Mouse (Mus musculus) lung, embryonic 16.5 days (tissue): ENCODE data around the gene Cd244a. TPM values are rescaled to one million over a fixed set of nuclear protein-coding genes. Genes with fewer than 3 reads are reported as not detected.
A peak's percentile ranks its signal among the peaks of the same experiment; 100 is the strongest.

Experiments used
- ATAC-seq: fragments of 200-750 bp; cut with Nextera tagmentation; 2 replicates; pipeline ENCODE4 v1.8.0; 2017; ENCODE audit warnings: low read depth, mild to moderate bottlenecking, moderate library complexity
- H3K27ac ChIP-seq: fragments of 300-500 bp; sonication (generic); 2 replicates; pipeline ENCODE4 v1.5.1; 2014; ENCODE audit warnings: mild to moderate bottlenecking, control low read depth, low read length
- H3K27me3 ChIP-seq: fragments of 300-500 bp; sonication (generic); 2 replicates; pipeline ENCODE4 v1.6.1; 2014; ENCODE audit warnings: low read depth, low read length, mixed read lengths; ENCODE audit not compliant: control insufficient read depth, insufficient read depth
- H3K36me3 ChIP-seq: fragments of 300-500 bp; sonication (generic); 2 replicates; pipeline ENCODE4 v1.6.1; 2014; ENCODE audit warnings: low read length; ENCODE audit not compliant: control insufficient read depth, insufficient read depth
- H3K4me1 ChIP-seq: fragments of 300-500 bp; sonication (generic); replicated peaks from 2 replicates; pipeline ENCODE4 v1.6.1; 2014; ENCODE audit warnings: low read length, mixed read lengths; ENCODE audit not compliant: control insufficient read depth, insufficient read depth
- H3K4me2 ChIP-seq: fragments of 300-500 bp; sonication (generic); 2 replicates; pipeline ENCODE4 v1.6.1; 2014; ENCODE audit warnings: low read depth, low read length, control low read depth
- H3K4me3 ChIP-seq: fragments of 300-500 bp; sonication (generic); 2 replicates; pipeline ENCODE4 v1.5.1; 2014; ENCODE audit warnings: mild to moderate bottlenecking, low read length, control low read depth
- H3K9ac ChIP-seq: fragments of 300-500 bp; sonication (generic); 2 replicates; pipeline ENCODE4 v1.6.1; 2014; ENCODE audit warnings: low read length, control low read depth
- H3K9me3 ChIP-seq: fragments of 300-500 bp; sonication (generic); 2 replicates; pipeline ENCODE4 v1.6.1; 2016; ENCODE audit warnings: low read length; ENCODE audit not compliant: control insufficient read depth
- WGBS: fragments of 180-500 bp; shearing (Covaris S2); extraction: QIAGEN DNeasy Blood & Tissue Kit; methylation state at CpG from one replicate; pipeline ENCODE4 v1.1.7; 2014; 5-methylcytosine and 5-hydroxymethylcytosine counted together
- polyA plus RNA-seq: library from polyadenylated mRNA; unstranded; fragments of >200 nt; fragmentation: Nextera tagmentation; extraction: Ambion mirVana; gene quantifications from 2 replicates; pipeline ENCODE4 v1.2.1, GENCODE M21; 2015

Gene Cd244a
- polyA plus RNA-seq, 1 experiment from 2014 or later, result 1.0 TPM

GRCm38 (mm10) chr1:171630912-171631311 lies 71.9 kb downstream of the Cd244a start:
- ATAC-seq, result 0 out of 2 replicates have a peak, but pooled peaks have one; percentile 17
- no peak overlapping the region for H3K9ac ChIP-seq
- 0 out of 2 replicates have a peak, but pooled peaks cover 2% of the 10 kb centered on the region for H3K4me1 ChIP-seq
- H3K9me3 ChIP-seq, result no peaks in the 10 kb centered on the region
- 69% methylated on average over 4 of the region's 4 CpGs for WGBS
- no peaks in the 10 kb centered on the region for H3K36me3 ChIP-seq
- H3K4me2 ChIP-seq, result no peak overlapping the region
- no peak overlapping the region for H3K27ac ChIP-seq
- H3K27me3 ChIP-seq, result no peaks in the 10 kb centered on the region
- no peak overlapping the region for H3K4me3 ChIP-seq

GRCm38 (mm10) chr1:171631447-171631846 lies 72.5 kb downstream of the Cd244a start:
- H3K4me2 ChIP-seq, result no peak overlapping the region
- no peaks in the 10 kb centered on the region for H3K36me3 ChIP-seq
- no peak overlapping the region for H3K9ac ChIP-seq
- no peaks in the 10 kb centered on the region for H3K27me3 ChIP-seq
- no peak overlapping the region for H3K4me3 ChIP-seq
- WGBS, result 46% methylated on average over 2 of the region's 2 CpGs
- 0 out of 2 replicates have a peak, but pooled peaks cover 2% of the 10 kb centered on the region for H3K4me1 ChIP-seq
- peak; percentile 54; the same call in 1 of the 2 replicates for ATAC-seq
- no peak overlapping the region for H3K27ac ChIP-seq
- H3K9me3 ChIP-seq, result no peaks in the 10 kb centered on the region

GRCm38 (mm10) chr1:171635696-171636095 lies 76.7 kb downstream of the Cd244a start:
- Histone ChIP-seq H3K4me2 (no peak overlapping the region), H3K9me3 (no peaks in the 10 kb centered on the region), H3K4me1 (0 out of 2 replicates have a peak, but pooled peaks cover 2% of the 10 kb centered on the region), H3K36me3 (no peaks in the 10 kb centered on the region), H3K4me3 (no peak overlapping the region), H3K27ac (no peak overlapping the region), H3K27me3 (no peaks in the 10 kb centered on the region), H3K9ac (no peak overlapping the region)
- ATAC-seq, result no peak
- 42% methylated on average over 6 of the region's 6 CpGs for WGBS

DNA sequence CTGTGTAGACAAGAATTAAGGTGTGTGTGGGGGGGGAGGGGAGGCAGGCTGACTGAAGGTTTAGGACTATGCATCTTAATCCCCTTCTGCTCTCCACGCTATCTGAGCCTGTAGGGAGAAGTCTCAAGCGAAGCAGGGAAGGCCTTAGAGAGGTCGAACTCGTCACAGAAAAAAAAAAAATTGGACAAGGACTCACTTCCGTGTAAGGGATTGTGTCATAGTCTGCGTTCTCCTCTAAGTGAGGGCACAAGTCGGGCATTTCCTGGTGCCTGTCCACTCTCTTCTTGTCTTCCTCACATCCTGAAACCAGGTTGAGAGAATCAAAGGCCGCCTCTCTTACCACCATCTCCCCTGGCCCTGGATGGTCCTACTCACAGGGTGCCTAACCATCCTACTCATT lies 78.1 kb downstream of the Cd244a start:
- no peaks in the 10 kb centered on the region for H3K36me3 ChIP-seq
- ATAC-seq, result no peak
- H3K4me1 ChIP-seq, result no peaks in the 10 kb centered on the region
- H3K27me3 ChIP-seq, result no peaks in the 10 kb centered on the region
- H3K4me3 ChIP-seq, result no peak overlapping the region
- H3K9me3 ChIP-seq, result no peaks in the 10 kb centered on the region
- no peak overlapping the region for H3K4me2 ChIP-seq
- H3K27ac ChIP-seq, result no peak overlapping the region
- H3K9ac ChIP-seq, result no peak overlapping the region
- 67% methylated on average over 8 of the region's 8 CpGs for whole genome bisulfite sequencing

DNA sequence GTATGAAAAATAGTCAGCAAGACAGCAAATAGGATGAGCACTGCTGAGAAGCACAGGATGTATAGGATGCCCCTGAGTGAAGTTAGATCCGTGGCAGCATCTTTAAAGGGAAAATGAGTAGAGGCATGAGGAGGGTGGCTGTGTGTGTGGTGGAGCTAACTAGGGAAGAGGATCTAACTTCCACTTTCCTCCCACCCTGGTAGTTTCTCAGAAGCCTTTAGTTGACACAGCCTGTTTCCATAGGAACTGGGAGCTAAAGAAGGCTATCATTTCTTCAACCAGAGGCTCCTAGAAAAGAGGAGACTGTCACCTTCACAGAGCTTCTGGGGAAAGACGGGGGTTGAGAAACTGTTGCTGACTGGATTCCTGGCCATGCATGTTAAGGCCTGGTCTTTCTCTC lies 79.7 kb downstream of the Cd244a start:
- H3K27ac ChIP-seq, result no peak overlapping the region
- no peaks in the 10 kb centered on the region for H3K36me3 ChIP-seq
- no peak for ATAC-seq
- no peaks in the 10 kb centered on the region for H3K9me3 ChIP-seq
- H3K27me3 ChIP-seq, result no peaks in the 10 kb centered on the region
- no peak overlapping the region for H3K9ac ChIP-seq
- no peak overlapping the region for H3K4me3 ChIP-seq
- no peak overlapping the region for H3K4me2 ChIP-seq
- 59% methylated on average over 2 of the region's 2 CpGs for WGBS
- H3K4me1 ChIP-seq, result no peaks in the 10 kb centered on the region

DNA sequence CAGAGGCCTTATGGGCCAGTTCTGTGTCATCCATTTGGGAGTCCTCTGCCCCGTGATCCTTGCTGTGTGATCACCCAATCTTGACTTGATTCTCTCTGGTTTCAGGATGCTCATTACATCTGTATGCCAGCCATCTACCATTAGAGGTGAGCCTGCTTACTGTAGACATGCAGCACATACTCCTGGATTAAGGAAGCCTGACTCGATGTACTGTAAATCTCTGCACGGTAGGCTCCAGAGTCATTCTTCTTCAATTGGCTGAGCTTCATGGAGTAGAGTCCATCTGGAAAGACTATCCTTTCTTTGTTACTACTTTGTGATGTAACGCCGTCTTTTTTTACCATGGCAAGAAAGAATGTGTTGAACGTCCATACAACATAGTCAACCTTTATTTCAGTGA lies 81.8 kb downstream of the Cd244a start:
- no peaks in the 10 kb centered on the region for H3K27me3 ChIP-seq
- H3K9me3 ChIP-seq, result no peaks in the 10 kb centered on the region
- WGBS, result 94% methylated on average over 6 of the region's 6 CpGs
- H3K36me3 ChIP-seq, result no peaks in the 10 kb centered on the region
- no peak overlapping the region for H3K27ac ChIP-seq
- no peak overlapping the region for H3K9ac ChIP-seq
- no peak overlapping the region for H3K4me3 ChIP-seq
- H3K4me2 ChIP-seq, result no peak overlapping the region
- no peak for ATAC-seq
- H3K4me1 ChIP-seq, result no peaks in the 10 kb centered on the region

DNA sequence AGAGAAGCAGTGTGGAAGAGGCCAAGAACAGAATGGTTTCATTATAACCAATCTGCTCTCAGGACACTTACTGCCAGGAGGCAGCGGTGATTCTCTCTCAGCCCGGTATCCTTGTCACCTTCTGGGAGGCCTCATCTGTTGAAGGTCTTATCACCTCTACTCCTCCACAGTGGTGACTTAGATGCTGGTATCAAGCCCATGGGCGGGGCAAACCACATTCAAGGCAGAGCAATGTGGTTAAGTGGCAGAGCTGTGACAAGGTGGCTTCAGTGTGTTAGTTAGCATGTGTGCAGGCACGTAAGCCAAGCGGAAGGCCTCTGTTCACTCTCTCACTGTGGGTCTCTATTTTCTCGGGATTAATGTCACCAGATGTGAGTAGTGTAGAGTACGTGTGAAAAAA lies 84.6 kb downstream of the Cd244a start:
- no peak overlapping the region for H3K27ac ChIP-seq
- no peak overlapping the region for H3K9ac ChIP-seq
- H3K4me3 ChIP-seq, result no peak overlapping the region
- WGBS, result 59% methylated on average over 7 of the region's 7 CpGs
- H3K4me2 ChIP-seq, result no peak overlapping the region
- no peaks in the 10 kb centered on the region for H3K27me3 ChIP-seq
- H3K36me3 ChIP-seq, result no peaks in the 10 kb centered on the region
- H3K9me3 ChIP-seq, result no peaks in the 10 kb centered on the region
- no peaks in the 10 kb centered on the region for H3K4me1 ChIP-seq
- ATAC-seq, result no peak

GRCm38 (mm10) chr1:171646429-171646940 lies 87.5 kb downstream of the Cd244a start:
- H3K27me3 ChIP-seq, result no peaks in the 10 kb centered on the region
- WGBS, result 52% methylated on average over 5 of the region's 5 CpGs

DNA sequence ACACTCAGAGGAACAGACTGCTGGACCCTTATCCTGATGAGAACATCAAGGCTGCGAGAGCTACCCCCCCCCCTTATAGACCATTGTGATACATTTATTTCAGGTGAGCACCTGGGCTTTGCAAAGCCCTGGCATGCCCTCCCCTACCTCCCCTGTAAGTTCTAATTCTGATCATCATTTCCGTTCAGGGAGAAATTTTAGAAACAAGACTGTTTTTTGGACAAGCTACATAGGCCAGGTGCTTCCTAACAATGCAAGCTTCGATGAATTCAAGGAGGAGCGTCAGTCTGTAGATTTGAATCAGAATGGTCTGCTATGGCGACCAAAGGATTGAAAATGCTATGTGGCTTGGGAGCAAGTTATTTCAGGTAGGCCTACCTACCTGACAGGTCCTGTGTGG lies 88.7 kb downstream of the Cd244a start:
- Histone ChIP-seq H3K4me3 (no peak overlapping the region), H3K9ac (no peak overlapping the region), H3K27ac (no peak overlapping the region), H3K27me3 (no peaks in the 10 kb centered on the region), H3K4me2 (no peak overlapping the region), H3K36me3 (no peaks in the 10 kb centered on the region), H3K9me3 (no peaks in the 10 kb centered on the region), H3K4me1 (no peaks in the 10 kb centered on the region)
- ATAC-seq, result no peak
- 84% methylated on average over 5 of the region's 5 CpGs for WGBS

More at GRCm38 (mm10) chr1:171646429-171646940, 87.5 kb downstream of the Cd244a start:
- Histone ChIP-seq H3K9ac (no peak overlapping the region), H3K36me3 (no peaks in the 10 kb centered on the region), H3K4me3 (no peak overlapping the region), H3K9me3 (no peaks in the 10 kb centered on the region), H3K4me1 (no peaks in the 10 kb centered on the region), H3K27ac (no peak overlapping the region), H3K4me2 (no peak overlapping the region)
- ATAC-seq, result no peak

DNA sequence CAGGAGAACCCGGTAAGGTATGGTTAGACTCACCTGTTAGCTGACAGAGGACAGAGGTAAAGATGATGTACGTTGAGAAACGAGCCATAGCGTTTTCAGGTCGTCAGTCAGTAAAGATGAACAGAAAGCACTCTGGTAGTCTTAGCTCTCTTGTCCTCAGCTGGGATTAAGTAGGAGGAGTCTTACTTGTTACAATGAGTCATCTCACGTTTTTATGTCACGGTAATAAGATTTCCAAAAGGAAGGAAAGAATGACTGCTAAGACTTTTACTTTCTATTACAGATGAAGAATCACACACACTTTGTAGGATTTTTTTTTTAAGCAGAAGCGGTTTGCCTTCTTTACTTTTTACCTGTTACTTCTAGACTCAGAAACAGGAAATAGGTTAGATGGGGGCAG lies 89.8 kb downstream of the Cd244a start:
- no peak for ATAC-seq
- no peak overlapping the region for H3K4me2 ChIP-seq
- WGBS, result 66% methylated on average over 8 of the region's 8 CpGs

More for the DNA sequence above, 89.8 kb downstream of the Cd244a start:
- no peak overlapping the region for H3K9ac ChIP-seq
- no peaks in the 10 kb centered on the region for H3K36me3 ChIP-seq
- H3K4me1 ChIP-seq, result no peaks in the 10 kb centered on the region
- H3K9me3 ChIP-seq, result no peaks in the 10 kb centered on the region
- no peaks in the 10 kb centered on the region for H3K27me3 ChIP-seq
- H3K4me3 ChIP-seq, result no peak overlapping the region
- no peak overlapping the region for H3K27ac ChIP-seq
